Mouse (Mus musculus) midbrain, embryonic 13.5 days (tissue): Measurements from ENCODE around the gene Sars. TPM values are rescaled to one million over a fixed set of nuclear protein-coding genes. Genes with fewer than 3 reads are reported as not detected.
A peak's percentile ranks its signal among the peaks of the same experiment; 100 is the strongest.

Source experiments
- ATAC-seq: fragments of 200-750 bp; cut with Nextera tagmentation; 2 replicates; pipeline ENCODE4 v1.8.0; 2017; ENCODE audit warnings: mild to moderate bottlenecking, moderate TSS enrichment, moderate library complexity
- H3K27ac ChIP-seq: fragments of 300-500 bp; sonication (generic); 2 replicates; pipeline ENCODE4 v1.5.1; 2015; ENCODE audit warnings: inconsistent platforms, mild to moderate bottlenecking, moderate library complexity
- H3K27me3 ChIP-seq: fragments of 300-500 bp; sonication (generic); 2 replicates; pipeline ENCODE4 v1.6.1; 2015; ENCODE audit warnings: mild to moderate bottlenecking, inconsistent platforms
- H3K36me3 ChIP-seq: fragments of 300-500 bp; sonication (generic); 2 replicates; pipeline ENCODE4 v1.6.1; 2015; ENCODE audit warnings: mild to moderate bottlenecking, inconsistent platforms
- H3K4me1 ChIP-seq: fragments of 300-500 bp; sonication (generic); replicated peaks from 2 replicates; pipeline ENCODE4 v1.6.1; 2015; ENCODE audit warnings: inconsistent platforms
- H3K4me2 ChIP-seq: fragments of 300-500 bp; sonication (generic); replicated peaks from 2 replicates; pipeline ENCODE4 v1.6.1; 2015; ENCODE audit warnings: moderate library complexity, mild to moderate bottlenecking, inconsistent platforms
- H3K4me3 ChIP-seq: fragments of 300-500 bp; sonication (generic); replicated peaks from 2 replicates; pipeline ENCODE4 v1.5.1; 2015; ENCODE audit warnings: mild to moderate bottlenecking, inconsistent platforms
- H3K9ac ChIP-seq: fragments of 300-500 bp; sonication (generic); replicated peaks from 2 replicates; pipeline ENCODE4 v1.6.1; 2015; ENCODE audit warnings: mild to moderate bottlenecking, inconsistent platforms
- H3K9me3 ChIP-seq: fragments of 300-500 bp; sonication (generic); 2 replicates; pipeline ENCODE4 v1.6.1; 2016; ENCODE audit warnings: mild to moderate bottlenecking, inconsistent platforms
- WGBS: fragments of 180-500 bp; shearing (Covaris S2); methylation state at CpG from one replicate; pipeline ENCODE4 v1.1.7; 2015; 5-methylcytosine and 5-hydroxymethylcytosine counted together
- polyA plus RNA-seq: library from polyadenylated mRNA; unstranded; fragments of >200 nt; fragmentation: Nextera tagmentation; extraction: Ambion mirVana; gene quantifications from 2 replicates; pipeline ENCODE4 v1.2.1, GENCODE M21; 2015

Gene Sars
- polyA plus RNA-seq, 1 experiment from 2014 or later: 208 TPM

GRCm38 (mm10) chr3:108423844-108424801 lies 20.9 kb downstream of the Sars start:
- Histone ChIP-seq H3K9me3 (no peaks in the 10 kb centered on the region), H3K36me3 (peaks cover 41% of the 10 kb centered on the region), H3K4me3 (peak overlapping the region; percentile 25), H3K4me1 (peaks cover 48% of the 10 kb centered on the region), H3K27ac (peak overlapping the region; percentile 68), H3K9ac (peak overlapping the region; percentile 59), H3K4me2 (peak overlapping the region; percentile 56), H3K27me3 (no peaks in the 10 kb centered on the region)
- peak; percentile 77 for ATAC-seq
- WGBS: 19% methylated on average over 11 of the region's 11 CpGs

DNA sequence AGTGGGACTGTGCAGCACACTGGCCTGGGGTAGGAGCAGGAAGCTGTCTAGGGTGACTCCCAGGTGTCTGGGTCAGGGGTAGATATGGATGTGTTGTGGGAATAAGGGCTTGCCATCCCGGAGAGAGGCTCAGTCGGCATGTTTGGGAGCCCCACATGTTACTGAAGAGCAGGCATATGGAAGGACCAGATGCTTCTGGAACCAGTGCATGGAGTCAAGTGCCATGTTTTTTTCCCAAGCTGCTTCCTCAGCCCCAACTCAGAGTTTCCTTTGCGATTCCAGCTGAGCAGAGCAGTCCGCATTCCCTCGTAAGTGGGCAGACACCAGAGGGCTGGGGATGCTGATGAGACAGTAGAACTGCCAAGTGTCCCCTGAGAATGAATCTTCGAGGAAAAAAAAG lies 22.0 kb downstream of the Sars start:
- Histone ChIP-seq H3K9ac (peak overlapping the region; percentile 59), H3K27me3 (no peaks in the 10 kb centered on the region), H3K9me3 (no peaks in the 10 kb centered on the region), H3K4me2 (peak overlapping the region; percentile 56), H3K27ac (peak overlapping the region; percentile 68; the same call in 1 of the 2 replicates), H3K36me3 (peaks cover 30% of the 10 kb centered on the region), H3K4me3 (no peak overlapping the region), H3K4me1 (peaks cover 48% of the 10 kb centered on the region)
- 0 out of 2 replicates have a peak, but pooled peaks have one; percentile 4 for ATAC-seq
- WGBS: 34% methylated on average over 6 of the region's 6 CpGs

- Histone ChIP-seq H3K9me3 (peaks cover 8% of the 10 kb centered on the region; the same call in 1 of the 2 replicates), H3K36me3 (peaks cover 28% of the 10 kb centered on the region), H3K27ac (peak overlapping the region; percentile 96), H3K4me1 (peaks cover 46% of the 10 kb centered on the region), H3K9ac (peak overlapping the region; percentile 98), H3K4me2 (peak overlapping the region; percentile 94), H3K4me3 (peak overlapping the region; percentile 94), H3K27me3 (peaks cover 8% of the 10 kb centered on the region; the same call in 1 of the 2 replicates)
- under 1% methylated on average over 46 of the region's 48 CpGs for WGBS
- ATAC-seq: peak; percentile 80
Measured at GRCm38 (mm10) chr3:108415831-108416223, 29.2 kb downstream of the Sars start.

DNA sequence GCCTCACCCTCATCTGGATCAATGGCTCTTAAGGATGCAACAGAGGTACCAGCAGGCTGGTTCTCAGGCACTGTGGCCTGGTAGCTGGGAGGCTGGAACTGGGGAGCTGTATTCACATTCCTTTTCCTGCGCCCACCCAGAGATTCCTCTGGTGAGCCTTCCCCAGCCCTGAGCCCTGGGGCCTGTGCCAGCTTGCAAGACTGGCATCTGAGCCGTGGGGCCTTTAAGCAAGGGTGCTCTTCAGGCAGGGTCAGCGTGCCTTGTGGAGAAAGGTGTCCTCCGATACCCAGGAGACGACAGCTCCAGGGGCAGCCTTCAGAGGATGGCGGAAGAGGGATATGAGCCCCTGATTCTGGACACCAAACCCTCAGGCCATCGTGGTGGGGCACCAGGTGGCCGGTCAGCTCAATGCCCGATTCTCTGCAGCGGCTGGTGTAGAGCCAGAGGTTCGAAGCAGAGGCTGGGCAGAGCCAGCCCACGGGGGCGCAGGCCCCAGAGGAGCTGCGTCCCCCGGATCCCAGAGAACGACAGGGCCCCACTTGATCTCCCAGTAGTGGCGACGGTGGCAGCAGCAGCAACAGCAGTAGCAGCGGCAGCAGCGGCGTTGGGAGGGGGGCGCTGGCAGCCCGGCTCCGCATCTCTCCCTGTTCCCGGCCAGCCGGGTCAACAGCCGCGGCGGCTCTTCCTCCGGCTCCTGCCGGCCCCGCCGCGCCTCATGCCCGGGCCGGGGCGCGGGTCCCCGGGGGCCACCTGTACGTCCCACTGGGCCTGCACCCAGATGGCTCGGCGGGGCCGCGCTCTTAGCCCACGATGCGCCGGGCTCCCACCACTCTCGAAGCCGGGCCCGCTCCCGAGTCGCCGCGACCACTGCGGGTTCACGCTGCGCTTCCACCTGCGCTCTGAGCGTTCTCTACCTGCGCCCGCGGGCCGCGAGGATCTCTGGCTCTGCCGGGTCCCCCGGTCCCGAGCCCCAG lies 29.9 kb downstream of the Sars start, which contains the start of gene Celsr2:
Gene Celsr2, minus strand, starts transcription at position 696 of the 974 bp plus-strand sequence.
- peaks cover 52% of the 10 kb centered on the region for H3K4me1 ChIP-seq
- H3K9me3 ChIP-seq: peaks cover 8% of the 10 kb centered on the region; the same call in 1 of the 2 replicates
- 4% methylated on average over 60 of the region's 67 CpGs for WGBS
- peak within 1 kb of the TSS; percentile 98 for H3K9ac ChIP-seq
- peaks cover 28% of the 10 kb centered on the region for H3K36me3 ChIP-seq
- peak; percentile 28 for ATAC-seq
- peaks cover 8% of the 10 kb centered on the region; the same call in 1 of the 2 replicates for H3K27me3 ChIP-seq
- peak within 1 kb of the TSS; percentile 96 for H3K27ac ChIP-seq
- H3K4me3 ChIP-seq: peak within 1 kb of the TSS; percentile 94
- H3K4me2 ChIP-seq: peak within 1 kb of the TSS; percentile 94

DNA sequence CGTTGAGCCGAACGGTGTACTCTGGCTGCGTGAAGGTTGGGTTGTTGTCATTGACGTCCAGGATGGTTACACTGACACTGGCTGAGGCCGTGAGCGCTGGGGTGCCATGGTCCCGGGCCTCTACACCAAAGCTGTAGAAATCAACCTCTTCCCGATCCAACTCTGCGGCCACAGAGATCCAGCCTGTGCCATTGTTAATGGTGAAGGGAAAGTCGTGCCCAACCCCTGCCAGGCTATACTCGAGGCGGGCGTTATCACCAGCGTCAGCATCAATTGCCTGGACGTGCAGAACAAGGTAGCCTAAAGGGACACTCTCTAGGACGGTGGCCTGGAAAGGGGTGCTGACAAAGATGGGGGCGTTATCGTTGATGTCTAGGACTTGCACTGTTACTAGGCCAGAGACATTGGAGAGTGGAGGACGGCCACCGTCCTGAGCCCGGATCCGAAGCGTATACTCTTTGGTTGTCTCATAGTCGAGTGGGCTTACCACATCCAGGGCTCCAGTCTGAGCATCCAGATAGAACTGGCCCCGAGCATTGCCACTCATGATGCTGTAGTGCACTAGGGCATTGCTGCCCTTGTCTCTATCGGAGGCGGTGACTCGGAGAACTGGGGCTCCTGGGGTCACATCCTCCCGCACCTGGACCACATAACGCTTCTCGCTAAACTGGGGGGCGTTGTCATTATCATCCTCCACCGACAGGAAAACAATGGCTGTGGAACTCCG lies 31.2 kb downstream of the Sars start:
- Histone ChIP-seq H3K27ac (no peak overlapping the region), H3K27me3 (peaks cover 8% of the 10 kb centered on the region; the same call in 1 of the 2 replicates), H3K4me3 (peak overlapping the region; percentile 94), H3K9ac (peak overlapping the region; percentile 98; the same call in 1 of the 2 replicates), H3K36me3 (peaks cover 37% of the 10 kb centered on the region), H3K9me3 (peaks cover 8% of the 10 kb centered on the region; the same call in 1 of the 2 replicates), H3K4me2 (peak overlapping the region; percentile 94), H3K4me1 (peaks cover 66% of the 10 kb centered on the region)
- ATAC-seq: no peak
- WGBS: 97% methylated on average over 35 of the region's 35 CpGs

- ATAC-seq: peak; percentile 63
- Histone ChIP-seq H3K9me3 (peaks cover 8% of the 10 kb centered on the region; the same call in 1 of the 2 replicates), H3K9ac (peak overlapping the region; percentile 91), H3K27me3 (peaks cover 4% of the 10 kb centered on the region; the same call in 1 of the 2 replicates), H3K4me2 (peak overlapping the region; percentile 69), H3K36me3 (peaks cover 58% of the 10 kb centered on the region), H3K27ac (peak overlapping the region; percentile 98), H3K4me1 (peaks cover 84% of the 10 kb centered on the region), H3K4me3 (peak overlapping the region; percentile 45)
- WGBS: 13% methylated on average over 7 of the region's 8 CpGs
Measured at GRCm38 (mm10) chr3:108411754-108412121, 33.3 kb downstream of the Sars start.

DNA sequence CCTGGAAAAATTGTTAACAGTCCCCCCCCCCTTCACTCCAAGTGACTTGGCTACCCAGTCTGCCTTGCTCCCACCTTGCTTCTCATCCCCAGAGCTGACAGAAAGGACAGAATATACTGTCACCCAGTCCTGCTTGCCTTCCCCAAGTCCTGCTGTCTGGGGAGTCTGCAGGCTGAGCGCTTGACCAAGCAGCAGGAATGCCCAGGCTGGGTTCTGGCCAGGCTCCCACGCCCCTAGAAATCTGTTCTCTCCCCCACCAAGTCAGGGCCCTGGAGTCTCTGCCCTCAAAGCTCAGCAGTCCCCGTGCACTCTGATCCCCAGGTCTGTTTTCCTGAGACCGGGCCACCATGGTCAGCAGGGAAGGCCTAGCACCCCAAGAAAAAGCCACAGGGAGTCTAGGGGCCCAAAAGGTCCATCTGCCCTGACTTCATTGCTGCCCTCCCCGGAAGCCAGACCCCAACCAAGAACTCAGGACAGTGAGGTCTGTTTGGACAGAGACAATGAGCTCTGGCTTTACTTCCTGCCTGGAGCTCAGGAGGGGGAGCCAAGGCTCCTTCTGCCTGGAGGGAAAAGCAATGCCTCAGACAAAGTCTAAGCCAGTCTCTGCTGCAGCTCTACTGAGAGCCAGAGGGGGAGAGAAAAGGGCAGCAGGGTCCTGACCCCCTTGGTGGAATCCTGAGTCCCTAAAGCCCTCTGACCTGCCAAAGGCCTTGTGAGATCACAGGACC lies 33.8 kb downstream of the Sars start:
- 5% methylated on average over 5 of the region's 5 CpGs for WGBS
- H3K4me3 ChIP-seq: peak overlapping the region; percentile 45
- peak overlapping the region; percentile 69 for H3K4me2 ChIP-seq
- no peaks in the 10 kb centered on the region for H3K27me3 ChIP-seq
- ATAC-seq: peak; percentile 13; the same call in 1 of the 2 replicates
- H3K9me3 ChIP-seq: peaks cover 8% of the 10 kb centered on the region; the same call in 1 of the 2 replicates
- H3K9ac ChIP-seq: peak overlapping the region; percentile 91
- peak overlapping the region; percentile 98 for H3K27ac ChIP-seq
- H3K36me3 ChIP-seq: peaks cover 63% of the 10 kb centered on the region
- peaks cover 87% of the 10 kb centered on the region for H3K4me1 ChIP-seq

DNA sequence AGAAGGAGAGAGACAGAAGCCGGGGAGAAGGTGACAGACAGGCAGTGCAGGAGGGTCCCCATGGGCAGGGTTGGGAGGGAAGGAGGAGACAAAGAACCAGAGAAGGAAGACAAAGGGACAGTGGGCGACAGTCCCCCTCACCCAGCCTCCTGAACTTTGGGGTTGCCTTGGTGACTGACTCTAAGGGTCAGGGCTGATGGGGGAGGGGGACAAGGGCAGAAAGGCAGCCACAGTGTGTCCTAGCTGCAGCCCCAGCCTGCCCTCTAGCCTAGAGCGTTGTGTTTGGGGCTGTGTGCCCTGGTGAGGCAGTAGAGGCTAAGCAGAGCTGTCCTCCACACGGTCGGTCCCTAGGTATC lies 34.7 kb downstream of the Sars start:
- peak; percentile 43 for ATAC-seq
- Histone ChIP-seq H3K27ac (peak overlapping the region; percentile 98), H3K4me1 (peaks cover 93% of the 10 kb centered on the region), H3K4me2 (peak overlapping the region; percentile 69), H3K9me3 (peaks cover 8% of the 10 kb centered on the region; the same call in 1 of the 2 replicates), H3K27me3 (no peaks in the 10 kb centered on the region), H3K9ac (peak overlapping the region; percentile 91), H3K36me3 (peaks cover 70% of the 10 kb centered on the region), H3K4me3 (peak overlapping the region; percentile 45)
- 2% methylated on average over 5 of the region's 5 CpGs for WGBS

DNA sequence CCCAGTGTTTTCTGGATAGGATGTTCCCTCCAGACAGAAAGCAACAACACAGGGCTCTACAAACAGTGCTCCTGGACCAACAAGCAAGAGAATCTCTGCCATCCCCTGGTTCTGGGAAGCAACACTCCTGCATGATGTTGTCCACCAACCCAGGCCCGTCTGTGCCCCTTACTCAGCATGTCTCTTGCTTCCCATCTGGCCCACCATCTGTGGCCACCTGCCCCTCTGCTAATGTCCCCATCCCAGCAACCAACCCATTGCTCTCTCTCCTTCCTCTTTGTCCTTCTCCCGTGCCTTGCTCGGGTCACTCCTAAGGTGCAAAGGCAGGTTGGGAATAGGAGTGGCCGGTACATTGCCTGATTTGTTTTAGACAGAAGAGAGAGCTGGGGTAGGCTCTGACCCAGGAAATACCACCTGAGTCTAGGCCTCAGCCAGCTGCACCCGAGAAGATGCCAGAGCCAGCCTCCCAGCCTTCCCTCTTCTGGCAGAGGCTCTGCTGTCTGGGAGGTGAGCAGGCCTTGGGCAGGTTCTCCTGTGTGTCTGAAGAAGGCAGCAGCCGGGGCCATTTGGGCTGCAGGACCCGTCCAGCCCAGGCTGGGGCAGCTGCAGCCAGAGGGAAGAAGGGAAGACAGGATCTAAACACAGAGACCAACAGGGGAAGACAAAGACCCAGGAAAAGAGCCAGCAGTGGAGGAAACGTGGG lies 35.2 kb downstream of the Sars start:
- 10% methylated on average over 8 of the region's 8 CpGs for WGBS
- Histone ChIP-seq H3K4me3 (peak overlapping the region; percentile 45), H3K9ac (peak overlapping the region; percentile 91), H3K36me3 (peaks cover 74% of the 10 kb centered on the region), H3K4me1 (peaks cover 95% of the 10 kb centered on the region), H3K27ac (peak overlapping the region; percentile 98), H3K27me3 (no peaks in the 10 kb centered on the region), H3K9me3 (peaks cover 8% of the 10 kb centered on the region; the same call in 1 of the 2 replicates), H3K4me2 (peak overlapping the region; percentile 69)
- peak; percentile 2; the same call in 1 of the 2 replicates for ATAC-seq

DNA sequence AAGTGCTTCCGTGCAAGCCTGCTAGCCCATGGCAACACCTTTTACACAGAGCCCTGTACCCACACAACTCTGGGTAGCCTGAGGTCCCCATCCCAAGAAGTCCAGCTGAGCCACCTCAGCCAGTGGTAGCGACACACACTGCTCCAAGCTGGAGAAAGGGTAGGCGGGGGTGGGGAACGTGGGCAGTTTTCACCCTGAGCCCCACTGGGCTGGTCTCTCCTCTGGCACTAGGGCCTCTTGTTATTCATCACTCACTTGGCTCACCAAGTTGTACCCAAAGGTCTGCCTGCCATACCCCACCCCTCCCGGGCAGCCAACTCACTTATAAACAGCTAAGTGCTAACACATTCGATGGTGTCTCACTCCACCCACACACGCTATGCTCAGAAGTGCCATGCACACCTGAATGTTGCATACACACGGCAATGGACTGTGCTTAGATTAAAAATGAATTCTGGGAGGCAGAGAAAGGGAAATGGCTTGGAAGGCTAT lies 36.4 kb downstream of the Sars start:
- no peak for ATAC-seq
- peak overlapping the region; percentile 36; the same call in 1 of the 2 replicates for H3K9ac ChIP-seq
- 89% methylated on average over 8 of the region's 8 CpGs for WGBS
- peak overlapping the region; percentile 69 for H3K4me2 ChIP-seq
- H3K4me1 ChIP-seq: peaks cover 89% of the 10 kb centered on the region
- 0 out of 2 replicates have a peak overlapping the region, but pooled peaks have one; percentile 32 for H3K27ac ChIP-seq
- peaks cover 1% of the 10 kb centered on the region; the same call in 1 of the 2 replicates for H3K9me3 ChIP-seq
- H3K36me3 ChIP-seq: peaks cover 74% of the 10 kb centered on the region
- H3K4me3 ChIP-seq: no peak overlapping the region
- H3K27me3 ChIP-seq: no peaks in the 10 kb centered on the region
